Mouse (Mus musculus): Measurements from ENCODE around the gene Mgst3.

The Mgst3 gene

DNA sequence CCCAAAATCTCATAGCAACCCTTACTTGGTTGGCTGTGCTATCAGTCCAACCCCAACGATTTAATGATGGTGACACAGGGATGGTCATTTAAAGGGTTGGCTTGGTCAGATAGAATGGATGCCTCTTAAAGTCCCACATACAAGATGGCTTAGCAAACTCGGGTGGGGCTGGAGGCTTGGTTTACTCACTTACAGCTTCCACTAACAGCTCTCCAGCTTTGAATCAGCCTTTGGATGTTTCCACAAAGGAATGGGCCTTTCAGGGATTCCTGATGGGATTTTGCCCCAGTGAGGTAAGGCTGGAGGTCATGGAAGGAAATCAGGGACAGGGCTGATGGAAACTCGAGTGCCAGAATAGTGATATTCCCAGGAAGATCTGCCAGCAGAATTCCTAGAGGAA lies 5.8 kb downstream of the Mgst3 start:
- in situ Hi-C loops (cut with MboI): no loop called here

DNA sequence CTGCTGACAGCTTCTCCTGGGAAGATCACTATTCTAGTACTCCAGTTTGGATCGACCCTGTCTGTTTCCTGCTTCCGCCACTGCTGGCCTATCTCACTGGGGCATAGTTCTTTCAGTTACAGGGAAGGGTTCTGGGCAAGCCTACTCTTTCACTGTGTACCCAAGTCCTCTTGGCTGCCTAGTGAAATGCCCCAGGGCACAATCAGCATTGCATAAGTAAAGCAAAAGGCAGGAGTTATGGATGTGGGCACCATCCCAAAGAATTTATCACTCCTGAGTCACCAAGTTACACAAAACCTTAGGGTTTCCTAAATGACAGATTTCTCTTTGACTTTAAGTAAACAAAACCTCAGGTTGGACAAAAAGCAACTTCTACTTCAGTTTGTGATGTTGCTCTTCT lies 6.3 kb downstream of the Mgst3 start:
- in situ Hi-C loops (cut with MboI): no loop called here

DNA sequence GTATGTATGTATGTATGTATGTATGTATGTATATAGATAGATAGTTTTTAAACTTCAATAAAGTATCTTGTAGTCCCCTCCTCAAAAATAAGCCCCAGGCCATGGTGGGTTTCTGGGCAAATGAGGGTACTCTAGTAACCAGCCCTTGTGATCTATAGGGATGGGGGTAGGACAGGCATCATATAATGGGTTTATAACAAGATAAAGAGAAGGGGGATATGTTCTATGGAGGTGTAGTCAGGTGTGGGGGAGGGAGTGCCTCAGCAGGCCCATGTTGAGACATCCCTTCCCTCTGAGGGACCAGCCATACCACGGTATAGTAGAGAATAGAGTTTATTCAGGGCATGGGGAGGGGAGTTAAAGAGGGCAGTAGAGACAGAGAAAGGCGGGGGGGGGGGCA lies 7.2 kb downstream of the Mgst3 start:
- in situ Hi-C loops (cut with MboI): no loop called here

DNA sequence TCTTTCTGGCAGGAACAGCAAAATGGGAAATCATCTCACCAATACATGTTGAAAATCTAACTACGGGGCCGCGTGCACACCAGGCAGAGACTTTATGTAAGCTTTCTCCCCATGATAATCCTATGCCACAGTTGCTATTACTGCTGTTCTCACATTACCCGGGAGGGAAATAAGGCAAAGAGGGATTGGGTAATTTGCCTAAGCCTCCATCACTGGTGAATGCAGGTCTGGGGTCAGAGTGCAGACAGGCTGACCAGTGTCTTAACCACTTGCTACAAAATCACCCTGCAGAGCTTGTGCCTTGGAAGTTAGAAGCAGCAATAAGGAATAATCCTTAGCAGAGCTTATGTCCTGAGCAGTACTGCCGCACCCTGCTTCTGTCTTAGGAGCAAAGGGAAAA lies 8.0 kb downstream of the Mgst3 start:
- in situ Hi-C loops (cut with MboI): no loop called here

DNA sequence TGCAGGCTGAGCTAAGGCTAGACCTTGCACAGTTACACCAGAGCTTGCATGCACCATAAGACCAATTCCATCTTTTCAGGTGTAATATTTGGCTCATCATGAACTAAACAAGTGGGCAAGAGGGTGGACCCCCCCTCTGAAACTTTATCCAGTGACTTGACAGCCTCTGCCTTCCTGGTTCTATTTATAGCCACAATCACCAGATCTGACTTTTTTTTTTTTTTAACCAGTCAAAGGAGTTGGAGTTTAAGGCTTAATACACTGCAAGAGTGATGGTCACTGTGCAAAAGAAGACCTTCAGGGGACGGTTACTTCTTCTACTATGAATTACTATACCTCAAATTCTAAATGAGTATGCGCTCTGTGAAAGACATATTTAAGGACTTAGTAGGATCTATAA lies 8.4 kb downstream of the Mgst3 start:
- in situ Hi-C loops (cut with MboI): no loop called here

DNA sequence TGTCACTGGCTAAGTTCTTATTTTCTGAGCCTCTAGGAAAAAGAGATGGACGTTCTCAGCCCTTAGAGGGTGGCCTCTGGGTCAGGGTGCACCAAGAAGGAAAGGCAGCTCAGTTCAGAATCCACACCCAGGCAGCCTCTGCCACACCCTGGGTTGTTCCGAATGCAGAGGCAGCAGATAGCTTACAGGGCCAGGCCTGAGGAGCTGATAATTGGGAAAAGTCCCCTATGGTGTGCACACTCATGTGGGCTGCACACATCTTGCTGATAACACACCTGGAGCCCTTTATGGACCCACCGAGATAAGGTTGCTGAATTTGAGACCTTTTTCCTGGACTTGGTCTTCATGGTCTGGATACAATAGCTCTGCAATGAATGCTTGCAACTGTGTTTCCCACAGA lies 9.5 kb downstream of the Mgst3 start:
- in situ Hi-C loops (cut with MboI): no loop called here

DNA sequence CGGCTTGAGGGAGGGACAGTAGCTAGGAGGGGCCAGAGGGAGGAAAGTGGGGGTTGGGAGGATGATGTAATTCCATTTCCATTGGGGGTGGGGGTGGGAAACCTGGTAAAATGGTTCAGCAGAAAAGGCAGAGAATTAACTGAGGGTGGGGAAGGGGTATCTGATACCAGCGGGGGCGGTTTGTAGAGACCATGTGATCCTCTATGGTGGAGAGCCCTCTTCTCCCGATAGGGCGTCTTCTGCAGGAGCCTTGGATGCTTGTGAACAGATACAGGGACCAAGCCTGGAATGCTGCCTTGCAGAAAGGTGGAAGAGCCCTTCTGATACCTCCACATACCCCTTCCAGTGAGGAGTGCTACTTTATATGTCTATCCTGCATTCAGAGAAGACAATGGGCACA lies 10.5 kb downstream of the Mgst3 start:
- in situ Hi-C loops (cut with MboI): no loop called here

DNA sequence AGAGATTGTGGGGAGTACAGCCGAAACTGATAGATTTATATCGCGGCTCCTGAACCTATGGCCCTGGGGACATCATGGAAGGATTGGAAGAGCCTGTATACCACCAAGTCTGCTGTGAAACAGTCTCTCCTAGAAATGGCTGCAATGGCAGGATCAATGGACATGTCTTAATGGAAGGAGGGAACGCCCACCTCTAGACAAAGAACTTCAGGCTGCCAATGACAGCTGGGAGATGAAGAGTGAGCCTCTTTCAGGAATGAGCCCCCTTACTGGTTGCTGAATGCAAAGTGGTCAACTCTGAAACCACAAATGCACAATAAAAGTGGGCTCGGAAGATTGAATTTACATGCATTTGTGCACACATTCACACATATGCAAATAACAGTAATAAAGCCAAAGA lies 10.9 kb downstream of the Mgst3 start:
- in situ Hi-C loops (cut with MboI): no loop called here

DNA sequence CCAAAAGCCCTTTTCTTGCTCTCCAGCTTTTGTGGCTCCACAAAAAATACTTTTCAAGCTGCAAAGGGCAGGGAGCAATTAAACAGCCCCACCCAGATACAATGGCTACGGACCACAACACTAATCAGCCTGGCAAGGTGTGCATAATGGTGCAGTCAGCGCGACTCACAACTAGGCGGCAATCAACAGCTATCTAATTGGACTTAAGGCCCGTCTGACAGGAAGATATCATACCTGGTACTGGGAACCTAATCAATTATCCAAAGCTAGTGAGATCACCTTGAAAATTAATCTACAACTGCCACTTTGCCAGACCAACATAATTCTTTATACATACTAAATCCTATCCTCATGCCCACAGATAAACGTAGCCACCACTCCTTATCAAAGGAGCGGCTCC lies 11.3 kb downstream of the Mgst3 start:
- in situ Hi-C loops (cut with MboI): no loop called here

DNA sequence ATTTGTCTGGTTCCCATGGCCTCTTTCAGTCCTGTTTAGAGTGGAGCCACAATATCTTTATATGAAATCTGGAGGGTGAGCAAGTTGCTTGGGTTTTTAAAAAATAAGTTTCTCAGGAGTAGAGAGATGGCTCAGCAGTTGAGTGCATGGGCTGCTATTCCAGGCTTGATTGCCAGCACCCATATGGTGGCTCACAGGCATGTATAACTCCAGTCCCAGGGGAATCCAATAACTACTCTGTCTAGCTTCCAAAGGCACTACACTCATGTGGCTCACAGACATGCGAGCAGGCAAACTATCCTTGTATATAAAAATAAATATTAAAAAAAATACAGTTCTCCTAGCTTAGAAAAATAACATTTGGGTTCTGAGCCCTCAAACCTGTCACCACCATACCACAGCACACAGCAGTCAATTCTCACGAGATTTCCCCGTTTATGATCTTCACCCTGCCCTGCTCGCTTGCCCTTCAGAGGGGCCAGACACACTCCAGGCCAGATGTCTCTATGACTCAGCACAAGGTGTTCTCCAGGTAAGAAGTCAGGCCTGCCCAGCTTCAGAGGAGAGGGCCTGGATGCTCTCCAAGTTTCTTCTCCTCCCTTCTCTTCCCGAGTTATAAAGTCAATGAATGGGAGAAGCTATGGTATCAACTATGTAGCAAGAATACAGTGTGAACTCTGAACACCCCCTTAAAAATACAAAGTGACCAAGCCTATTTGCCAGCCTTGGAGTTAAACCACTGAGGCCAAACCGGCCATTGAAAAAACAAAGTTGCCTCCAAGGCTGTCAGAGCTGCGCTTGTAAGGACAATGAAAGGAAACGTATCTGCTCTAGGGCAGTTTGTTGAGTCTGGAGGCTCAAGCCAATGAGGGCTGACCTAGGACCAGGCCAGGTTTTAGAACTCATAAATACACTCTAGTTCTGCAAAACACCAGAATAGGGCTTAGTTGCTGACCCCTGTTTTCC lies 12.3 kb downstream of the Mgst3 start:
- in situ Hi-C loops (cut with MboI): no loop called here

DNA sequence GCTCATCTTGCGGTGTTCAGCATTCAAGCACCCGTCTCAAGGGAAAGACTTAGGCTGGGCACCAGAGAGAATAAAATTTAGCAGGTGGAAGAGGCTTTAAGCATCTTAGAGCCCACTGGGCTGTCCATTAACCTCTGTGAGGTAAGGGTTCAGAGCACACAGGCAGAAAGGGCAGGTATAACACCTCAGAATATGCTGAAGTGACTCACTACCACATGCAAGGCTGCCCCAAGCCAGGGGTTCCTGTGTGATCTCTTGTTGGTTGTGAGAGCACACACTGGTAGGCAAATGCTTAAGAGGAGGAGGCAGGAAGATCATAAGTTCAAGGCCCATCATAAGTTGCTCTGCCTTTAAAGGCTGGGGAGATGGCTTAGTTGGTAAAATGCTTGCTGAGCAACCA lies 13.4 kb downstream of the Mgst3 start:
- in situ Hi-C loops (cut with MboI): no loop called here

DNA sequence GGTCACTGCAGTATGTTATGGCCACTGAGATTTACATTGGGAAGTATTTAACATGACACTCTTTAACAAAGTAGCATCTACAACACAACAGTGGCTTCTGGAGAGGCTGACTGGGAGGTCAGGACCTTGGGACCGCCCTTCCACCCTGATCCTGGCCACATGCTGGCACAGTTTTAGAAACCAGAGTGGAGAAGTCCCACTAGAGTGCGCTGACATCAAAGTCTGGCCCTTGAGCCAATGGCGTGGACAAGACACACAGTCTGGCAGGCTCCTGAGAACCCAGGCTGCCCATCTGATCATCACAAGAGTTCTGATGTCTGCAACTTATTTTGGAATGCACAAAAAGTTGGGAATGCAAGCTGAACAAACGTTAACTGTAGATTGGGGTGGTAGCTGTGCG lies 13.9 kb downstream of the Mgst3 start:
- in situ Hi-C loops (cut with MboI): no loop called here

DNA sequence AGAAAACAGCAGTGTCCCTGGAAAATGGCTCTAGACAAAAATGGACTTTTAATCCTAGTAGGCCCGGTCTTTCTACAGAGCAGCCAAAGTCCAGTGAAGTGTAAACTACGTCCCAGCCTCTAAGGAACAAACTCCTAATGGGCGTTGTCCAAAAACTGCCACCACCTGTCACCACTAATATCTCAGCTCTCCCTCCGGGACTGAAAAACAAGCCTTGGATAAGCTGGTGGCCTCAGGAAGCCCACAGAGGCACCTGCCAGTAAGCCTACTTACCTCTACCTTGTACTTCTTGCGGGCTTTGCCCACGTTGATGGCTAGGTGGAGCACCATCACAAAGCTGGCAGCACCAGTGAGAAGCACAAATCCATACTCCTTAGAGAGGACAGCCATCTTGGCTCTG lies 15.6 kb downstream of the Mgst3 start:
- in situ Hi-C loops (cut with MboI): no loop called here

DNA sequence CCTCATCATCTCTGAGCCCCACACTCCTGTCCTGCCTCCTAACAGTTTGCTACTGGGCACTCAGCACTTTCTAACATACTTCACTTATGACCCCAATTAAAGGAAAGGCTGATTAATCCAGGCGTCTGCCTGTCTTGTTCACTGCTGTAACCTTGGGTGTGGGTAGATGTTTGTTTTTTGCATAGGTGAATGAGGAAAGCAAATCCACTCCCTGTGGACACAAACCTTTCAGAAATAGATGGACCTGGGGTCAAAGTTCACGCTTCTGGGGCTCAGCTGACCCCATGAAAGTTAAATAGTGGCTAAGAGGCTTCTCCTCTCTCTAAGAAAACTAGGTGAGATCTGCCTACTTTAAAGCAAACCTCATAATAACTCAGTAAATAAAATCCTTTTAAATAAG lies 18.7 kb downstream of the Mgst3 start:
- in situ Hi-C loops (cut with MboI): no loop called here

DNA sequence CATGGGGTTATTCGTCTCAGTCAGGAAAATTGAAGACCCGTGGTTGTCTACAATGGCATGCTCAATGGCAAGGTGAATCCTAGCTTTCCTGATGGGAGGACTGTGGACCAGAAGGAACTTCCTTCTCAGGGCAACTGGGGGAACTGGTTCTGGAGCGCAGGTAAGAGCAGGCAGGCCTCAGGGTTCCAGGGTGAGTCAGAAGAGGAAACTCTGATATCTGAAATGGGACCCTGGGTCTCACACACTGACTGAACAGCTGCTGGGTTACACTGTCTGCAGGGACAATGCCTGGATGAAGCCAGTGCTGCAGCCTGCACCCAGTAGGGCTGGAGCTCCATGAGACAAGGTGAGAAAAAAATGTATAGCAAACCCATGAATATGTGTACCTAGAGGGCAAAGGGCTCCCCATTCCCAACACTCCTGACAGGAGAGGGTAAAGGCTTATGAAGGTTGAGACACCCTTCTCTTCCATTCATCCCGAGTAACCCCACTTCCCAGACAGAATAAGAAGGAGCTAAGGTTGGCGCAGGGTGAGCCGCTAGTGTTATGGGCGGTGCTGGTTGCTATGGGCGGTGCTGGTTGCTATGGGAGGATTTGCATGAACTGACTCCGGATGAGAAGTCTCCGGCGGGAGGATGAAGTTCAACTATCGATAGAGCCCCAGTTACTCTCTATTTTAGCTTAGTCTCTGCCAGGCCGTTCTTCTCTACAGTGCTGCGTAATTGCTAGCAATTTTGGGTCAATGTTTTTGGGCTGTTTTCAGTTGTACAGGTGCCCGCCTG lies 19.4 kb downstream of the Mgst3 start:
- in situ Hi-C loops (cut with MboI): no loop called here

DNA sequence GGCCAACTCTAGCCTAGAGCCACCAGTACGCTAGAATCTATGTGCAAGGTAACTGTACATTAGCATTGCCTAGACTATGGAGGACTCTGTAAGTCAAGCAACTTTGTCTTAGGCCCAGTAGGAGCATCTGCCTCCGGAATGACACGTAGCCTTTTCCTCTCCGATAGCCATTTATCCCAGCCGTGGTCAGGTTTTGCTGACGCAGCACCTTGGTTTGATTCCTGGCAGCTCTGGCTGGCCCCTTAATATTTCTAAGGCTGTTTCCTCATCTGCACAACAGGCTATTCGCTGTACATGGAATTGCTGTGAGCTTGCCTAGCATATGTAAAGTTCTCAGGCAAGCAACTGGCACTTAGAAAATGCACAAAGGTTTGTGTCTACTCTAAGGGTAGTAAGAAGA lies 20.9 kb downstream of the Mgst3 start:
- in situ Hi-C loops (cut with MboI): no loop called here

DNA sequence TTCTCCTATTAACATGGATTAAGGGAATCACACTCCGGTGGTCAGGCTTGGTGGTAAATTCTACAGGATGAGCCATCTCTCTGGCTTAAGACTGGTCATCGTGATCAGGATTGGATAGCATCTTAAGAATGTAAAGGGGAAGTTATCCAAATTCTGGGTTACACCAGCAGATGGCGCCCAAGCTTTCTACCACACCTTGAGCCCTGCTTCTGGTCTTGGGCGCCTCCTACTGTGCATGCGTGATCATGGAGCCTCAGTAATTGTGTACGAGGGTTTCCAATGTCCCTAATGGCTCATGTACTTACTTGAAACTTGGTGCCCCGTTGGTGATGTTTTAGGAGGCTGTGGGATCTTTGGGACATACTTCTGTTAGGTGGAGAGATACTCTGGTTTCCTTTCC lies 23.7 kb downstream of the Mgst3 start:
- in situ Hi-C loops (cut with MboI): no loop called here

DNA sequence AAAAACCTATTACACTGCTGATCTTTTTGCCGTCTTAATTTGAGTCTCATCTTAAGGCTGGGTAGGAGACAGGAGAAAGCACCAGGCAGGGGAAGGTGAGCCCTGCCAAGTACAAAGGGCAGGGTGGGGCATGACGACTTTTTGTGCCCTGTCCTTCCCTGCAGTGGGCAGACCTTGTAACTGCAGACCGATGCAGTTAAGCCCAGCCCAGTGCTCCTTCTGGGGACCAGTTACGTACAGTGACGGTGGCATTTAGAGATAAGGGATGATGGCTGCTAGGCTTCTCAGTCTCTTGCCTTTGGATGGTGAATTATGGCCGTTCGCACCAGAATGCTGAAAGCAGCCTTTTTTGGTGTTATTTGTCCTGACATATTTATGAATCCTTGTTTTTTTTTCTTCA lies 25.1 kb downstream of the Mgst3 start:
- in situ Hi-C loops (cut with MboI): no loop called here

DNA sequence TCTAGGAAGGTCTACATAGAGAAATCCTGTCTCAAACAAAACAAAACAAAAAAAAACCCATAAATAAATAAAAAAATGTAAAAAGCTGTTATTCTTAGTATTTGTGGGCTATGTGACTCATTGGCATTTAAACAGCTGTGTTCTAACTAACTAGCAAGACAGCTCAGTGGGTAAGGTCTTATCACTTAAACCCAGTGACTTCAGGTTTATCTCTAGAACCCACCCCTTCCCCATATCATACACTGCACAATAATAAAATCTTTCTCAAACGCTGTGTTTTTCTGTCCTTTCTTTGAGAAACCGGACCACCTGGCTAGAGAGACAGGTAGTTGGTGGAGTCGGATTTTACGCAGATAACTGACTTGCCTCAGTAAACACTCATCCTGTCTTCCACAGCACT lies 25.6 kb downstream of the Mgst3 start:
- in situ Hi-C loops (cut with MboI): no loop called here

DNA sequence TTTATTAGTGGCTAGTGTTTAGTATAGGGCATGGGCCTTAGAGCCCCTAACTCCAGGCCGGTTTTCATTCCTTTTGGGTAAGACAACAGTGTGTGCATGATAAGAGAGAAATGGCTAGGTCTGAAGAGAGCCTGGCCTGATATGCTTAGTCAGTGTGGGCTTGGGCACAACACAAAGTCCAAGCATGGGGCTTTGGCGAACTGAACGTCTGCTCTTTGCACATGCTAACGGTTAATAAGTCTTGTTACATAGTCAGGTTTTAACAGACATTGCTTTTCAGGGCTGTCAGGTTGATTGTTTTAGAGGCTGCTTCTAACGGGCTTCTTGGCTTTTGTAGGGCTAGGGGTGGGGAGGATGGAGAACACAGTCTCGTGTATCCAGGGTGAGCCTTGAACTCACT lies 27.0 kb downstream of the Mgst3 start:
- in situ Hi-C loops (cut with MboI): no loop called here

DNA sequence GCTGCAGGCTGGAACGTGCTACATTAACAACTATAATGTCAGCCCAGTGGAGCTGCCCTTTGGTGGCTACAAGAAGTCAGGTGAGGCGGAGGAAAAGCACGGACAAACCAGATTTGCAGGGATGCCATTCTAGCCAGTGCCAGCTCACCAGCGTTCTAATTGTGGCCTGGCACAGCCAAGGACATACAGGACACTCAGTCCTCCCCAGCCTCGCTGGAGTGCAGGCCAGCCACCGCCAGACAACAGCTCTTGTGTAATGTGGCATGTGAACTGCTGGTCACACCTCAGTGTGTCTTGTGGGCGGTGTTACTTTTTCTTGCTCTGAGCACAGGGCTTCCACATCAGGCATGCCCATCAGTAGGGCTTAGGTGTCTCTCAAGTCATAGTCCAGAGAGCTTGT lies 27.8 kb downstream of the Mgst3 start:
- in situ Hi-C loops (cut with MboI): no loop called here

DNA sequence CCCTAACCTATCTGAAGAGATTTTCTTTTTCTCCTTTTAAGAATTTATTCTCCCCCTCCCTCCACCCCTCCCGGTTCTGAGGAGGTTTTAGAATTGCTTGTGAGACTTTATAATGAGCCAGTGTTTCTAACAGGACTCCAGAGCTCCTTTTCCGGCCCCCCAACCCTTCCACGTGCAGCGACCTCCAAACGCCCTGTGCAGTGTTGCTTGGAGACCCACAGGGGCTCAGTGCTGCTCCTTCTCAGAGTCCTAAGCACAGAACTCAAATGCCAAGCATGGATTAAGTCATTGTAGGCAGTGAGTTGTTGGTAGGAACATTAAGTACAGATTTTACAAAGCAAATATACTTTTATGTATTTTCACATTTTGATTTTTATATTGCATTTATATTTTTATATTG lies 30.3 kb downstream of the Mgst3 start:
- in situ Hi-C loops (cut with MboI): no loop called here

DNA sequence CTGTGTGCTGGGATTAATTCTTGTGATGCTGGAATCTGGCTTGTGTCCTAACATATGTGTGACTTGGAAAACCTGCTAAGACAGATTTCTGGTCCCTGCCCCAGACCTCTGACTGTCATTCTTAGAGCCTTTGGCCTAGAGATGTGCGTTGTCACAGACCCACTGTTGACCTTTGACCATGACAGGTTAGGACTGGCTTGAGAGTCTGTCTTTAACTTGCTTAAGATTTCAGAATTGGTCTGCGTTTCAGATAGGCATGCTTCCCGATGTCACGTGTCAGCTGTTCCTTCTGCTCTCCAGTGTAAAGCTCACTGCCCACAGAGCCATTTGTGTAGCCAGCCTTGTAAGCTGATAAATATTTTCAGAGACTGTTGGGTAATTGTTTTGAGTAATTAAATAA lies 30.8 kb downstream of the Mgst3 start:
- in situ Hi-C loops (cut with MboI): no loop called here

All from mature B cell (primary cell).